Mouse (Mus musculus) heart, embryonic 13.5 days (tissue): ENCODE data around the gene Exd1. TPM values are rescaled to one million over a fixed set of nuclear protein-coding genes. Genes with fewer than 3 reads are reported as not detected.

Experiments
- ATAC-seq: fragments of 200-750 bp; cut with Nextera tagmentation; 2 replicates; pipeline ENCODE4 v1.8.0; 2017; ENCODE audit warnings: moderate TSS enrichment; ENCODE audit not compliant: insufficient number of reproducible peaks, low FRiP score, low TSS enrichment; ENCODE audit errors: extremely low read depth
- H3K27ac ChIP-seq: fragments of 300-500 bp; sonication (generic); replicated peaks from 2 replicates; pipeline ENCODE4 v1.5.1; 2015; ENCODE audit warnings: moderate library complexity, mild to moderate bottlenecking, inconsistent platforms
- H3K27me3 ChIP-seq: fragments of 300-500 bp; sonication (generic); replicated peaks from 2 replicates; pipeline ENCODE4 v1.6.1; 2015; ENCODE audit warnings: mild to moderate bottlenecking, inconsistent platforms
- H3K36me3 ChIP-seq: fragments of 300-500 bp; sonication (generic); 2 replicates; pipeline ENCODE4 v1.6.1; 2015; ENCODE audit warnings: mild to moderate bottlenecking, inconsistent platforms
- H3K4me1 ChIP-seq: fragments of 300-500 bp; sonication (generic); 2 replicates; pipeline ENCODE4 v1.6.1; 2015; ENCODE audit warnings: inconsistent platforms
- H3K4me2 ChIP-seq: fragments of 300-500 bp; sonication (generic); 2 replicates; pipeline ENCODE4 v1.6.1; 2015; ENCODE audit warnings: inconsistent platforms, mild to moderate bottlenecking, moderate library complexity
- H3K4me3 ChIP-seq: fragments of 300-500 bp; sonication (generic); 2 replicates; pipeline ENCODE4 v1.5.1; 2015; ENCODE audit warnings: moderate library complexity, mild to moderate bottlenecking, inconsistent platforms
- H3K9ac ChIP-seq: fragments of 300-500 bp; sonication (generic); 2 replicates; pipeline ENCODE4 v1.6.1; 2015; ENCODE audit warnings: inconsistent platforms, mild to moderate bottlenecking, moderate library complexity
- H3K9me3 ChIP-seq: fragments of 300-500 bp; sonication (generic); 2 replicates; pipeline ENCODE4 v1.6.1; 2016; ENCODE audit warnings: inconsistent platforms
- WGBS: fragments of 180-500 bp; shearing (Covaris S2); methylation state at CpG from one replicate; pipeline ENCODE4 v1.1.7; 2015; ENCODE audit warnings: mixed read lengths; 5-methylcytosine and 5-hydroxymethylcytosine counted together
- polyA plus RNA-seq: library from polyadenylated mRNA; unstranded; fragments of >200 nt; fragmentation: Nextera tagmentation; extraction: Ambion mirVana; gene quantifications from 2 replicates; pipeline ENCODE4 v1.2.1, GENCODE M21; 2015

The Exd1 gene
- polyA plus RNA-seq, 1 experiment from 2014 or later = 0.13 TPM

- Histone ChIP-seq H3K36me3 (peaks cover 22% of the 10 kb centered on the region), H3K4me3 (no peak overlapping the region), H3K27me3 (no peaks in the 10 kb centered on the region), H3K9ac (no peak overlapping the region), H3K27ac (no peak overlapping the region), H3K4me2 (no peak overlapping the region), H3K9me3 (no peaks in the 10 kb centered on the region), H3K4me1 (peaks cover 3% of the 10 kb centered on the region; the same call in 1 of the 2 replicates)
- WGBS = 89% methylated on average over 7 of the region's 7 CpGs
- no peak for ATAC-seq
These were observed 18.9 kb upstream of the Exd1 start for GRCm38 (mm10) chr2:119566182-119566855.

- H3K4me3 ChIP-seq = no peak overlapping the region
- H3K9ac ChIP-seq = no peak overlapping the region
- no peaks in the 10 kb centered on the region for H3K9me3 ChIP-seq
- peaks cover 3% of the 10 kb centered on the region; the same call in 1 of the 2 replicates for H3K4me1 ChIP-seq
- ATAC-seq = no peak
- H3K4me2 ChIP-seq = no peak overlapping the region
- peaks cover 25% of the 10 kb centered on the region for H3K36me3 ChIP-seq
- no peaks in the 10 kb centered on the region for H3K27me3 ChIP-seq
- no peak overlapping the region for H3K27ac ChIP-seq
- 80% methylated on average over 4 of the region's 4 CpGs for WGBS
These were observed 17.9 kb upstream of the Exd1 start for GRCm38 (mm10) chr2:119565284-119565683.

GRCm38 (mm10) chr2:119561794-119562193 lies 14.4 kb upstream of the Exd1 start:
- Histone ChIP-seq H3K4me3 (no peak overlapping the region), H3K9me3 (no peaks in the 10 kb centered on the region), H3K4me2 (no peak overlapping the region), H3K9ac (no peak overlapping the region), H3K4me1 (peaks cover 5% of the 10 kb centered on the region; the same call in 1 of the 2 replicates), H3K36me3 (peaks cover 19% of the 10 kb centered on the region), H3K27me3 (no peaks in the 10 kb centered on the region), H3K27ac (no peak overlapping the region)
- WGBS = 86% methylated on average over 3 of the region's 3 CpGs
- ATAC-seq = no peak

- H3K9me3 ChIP-seq = no peaks in the 10 kb centered on the region
- no peak overlapping the region for H3K4me3 ChIP-seq
- no peak for ATAC-seq
- H3K4me1 ChIP-seq = peaks cover 7% of the 10 kb centered on the region; the same call in 1 of the 2 replicates
- 0 out of 2 replicates have a peak overlapping the region, but pooled peaks have one; percentile 10 for H3K9ac ChIP-seq
- H3K27me3 ChIP-seq = no peaks in the 10 kb centered on the region
- no peak overlapping the region for H3K27ac ChIP-seq
- H3K36me3 ChIP-seq = peaks cover 17% of the 10 kb centered on the region
- 77% methylated on average over 7 of the region's 7 CpGs for WGBS
- H3K4me2 ChIP-seq = no peak overlapping the region
These were observed 11.4 kb upstream of the Exd1 start for GRCm38 (mm10) chr2:119558737-119559340.

- no peak overlapping the region for H3K4me2 ChIP-seq
- H3K27ac ChIP-seq = no peak overlapping the region
- H3K9me3 ChIP-seq = no peaks in the 10 kb centered on the region
- H3K9ac ChIP-seq = no peak overlapping the region
- peaks cover 7% of the 10 kb centered on the region; the same call in 1 of the 2 replicates for H3K4me1 ChIP-seq
- H3K27me3 ChIP-seq = no peaks in the 10 kb centered on the region
- WGBS = 81% methylated on average over 3 of the region's 3 CpGs
- ATAC-seq = no peak
- H3K4me3 ChIP-seq = no peak overlapping the region
- peaks cover 12% of the 10 kb centered on the region for H3K36me3 ChIP-seq
These were observed 10.6 kb upstream of the Exd1 start for GRCm38 (mm10) chr2:119558039-119558438.

GRCm38 (mm10) chr2:119549678-119550077 lies 2.3 kb upstream of the Exd1 start:
- no peak overlapping the region for H3K27ac ChIP-seq
- no peak overlapping the region for H3K9ac ChIP-seq
- WGBS = 65% methylated on average over 2 of the region's 2 CpGs
- no peaks in the 10 kb centered on the region for H3K9me3 ChIP-seq
- H3K4me3 ChIP-seq = no peak overlapping the region
- no peaks in the 10 kb centered on the region for H3K36me3 ChIP-seq
- no peaks in the 10 kb centered on the region for H3K27me3 ChIP-seq
- no peak for ATAC-seq
- H3K4me2 ChIP-seq = no peak overlapping the region
- peaks cover 16% of the 10 kb centered on the region for H3K4me1 ChIP-seq

- H3K4me1 ChIP-seq = peaks cover 14% of the 10 kb centered on the region
- ATAC-seq = no peak
- WGBS = 69% methylated on average over 5 of the region's 5 CpGs
- no peaks in the 10 kb centered on the region for H3K36me3 ChIP-seq
- no peaks in the 10 kb centered on the region for H3K27me3 ChIP-seq
- H3K9ac ChIP-seq = peak overlapping the region; percentile 92
- H3K4me3 ChIP-seq = peak overlapping the region; percentile 81
- H3K4me2 ChIP-seq = peak overlapping the region; percentile 88
- no peak overlapping the region for H3K27ac ChIP-seq
- no peaks in the 10 kb centered on the region for H3K9me3 ChIP-seq
These were observed 1.3 kb upstream of the Exd1 start for GRCm38 (mm10) chr2:119548691-119549090.

- Histone ChIP-seq H3K4me3 (peak overlapping the region; percentile 81), H3K9me3 (no peaks in the 10 kb centered on the region), H3K27me3 (no peaks in the 10 kb centered on the region), H3K4me2 (peak overlapping the region; percentile 88), H3K27ac (peak overlapping the region; percentile 66; the same call in 1 of the 2 replicates), H3K4me1 (peaks cover 14% of the 10 kb centered on the region), H3K9ac (peak overlapping the region; percentile 92), H3K36me3 (no peaks in the 10 kb centered on the region)
- no peak for ATAC-seq
- WGBS = 9% methylated on average over 3 of the region's 3 CpGs
These were observed 889 bp upstream of the Exd1 start for GRCm38 (mm10) chr2:119548371-119548660.

- under 1% methylated on average over 30 of the region's 30 CpGs for WGBS
These were observed 442 bp downstream of the Exd1 start for GRCm38 (mm10) chr2:119546848-119547521.

GRCm38 (mm10) chr2:119543656-119544055 lies 3.8 kb downstream of the Exd1 start:
- ATAC-seq = no peak
- no peaks in the 10 kb centered on the region for H3K9me3 ChIP-seq
- H3K4me3 ChIP-seq = no peak overlapping the region
- 61% methylated on average over 2 of the region's 2 CpGs for WGBS
- H3K27ac ChIP-seq = no peak overlapping the region
- peaks cover 5% of the 10 kb centered on the region for H3K4me1 ChIP-seq
- no peaks in the 10 kb centered on the region for H3K36me3 ChIP-seq
- H3K4me2 ChIP-seq = no peak overlapping the region
- H3K27me3 ChIP-seq = no peaks in the 10 kb centered on the region
- H3K9ac ChIP-seq = no peak overlapping the region

More at GRCm38 (mm10) chr2:119546848-119547521, 442 bp downstream of the Exd1 start:
- Histone ChIP-seq H3K4me3 (peak overlapping the region; percentile 81), H3K9ac (peak overlapping the region; percentile 77), H3K27me3 (no peaks in the 10 kb centered on the region), H3K36me3 (no peaks in the 10 kb centered on the region), H3K27ac (peak overlapping the region; percentile 72), H3K4me2 (peak overlapping the region; percentile 81), H3K9me3 (no peaks in the 10 kb centered on the region), H3K4me1 (peaks cover 14% of the 10 kb centered on the region)
- ATAC-seq = peak; percentile 75

GRCm38 (mm10) chr2:119542106-119542505 lies 5.3 kb downstream of the Exd1 start:
- no peak overlapping the region for H3K9ac ChIP-seq
- no peak overlapping the region for H3K4me2 ChIP-seq
- H3K36me3 ChIP-seq = no peaks in the 10 kb centered on the region
- no peaks in the 10 kb centered on the region for H3K9me3 ChIP-seq
- H3K4me3 ChIP-seq = no peak overlapping the region
- H3K27ac ChIP-seq = no peak overlapping the region
- no peaks in the 10 kb centered on the region for H3K27me3 ChIP-seq
- ATAC-seq = no peak
- no peaks in the 10 kb centered on the region for H3K4me1 ChIP-seq
- WGBS = 23% methylated on average over 1 of the region's 1 CpGs
